Mouse (Mus musculus) stomach, embryonic 15.5 days (tissue): ENCODE measurements around the gene Sept9. TPM values are rescaled to one million over a fixed set of nuclear protein-coding genes. Genes with fewer than 3 reads are reported as not detected.
A peak's percentile ranks its signal among the peaks of the same experiment; 100 is the strongest.

ENCODE experiments used
- ATAC-seq: fragments of 200-750 bp; cut with Nextera tagmentation; 2 replicates; pipeline ENCODE4 v1.8.0; 2017; ENCODE audit warnings: low read depth, moderate number of reproducible peaks, moderate TSS enrichment; ENCODE audit not compliant: insufficient read depth, low FRiP score
- H3K27ac ChIP-seq: fragments of 300-500 bp; sonication (generic); 2 replicates; pipeline ENCODE4 v1.5.1; 2015; ENCODE audit warnings: mild to moderate bottlenecking, inconsistent platforms
- H3K27me3 ChIP-seq: fragments of 300-500 bp; sonication (generic); replicated peaks from 2 replicates; pipeline ENCODE4 v1.6.1; 2015; ENCODE audit warnings: inconsistent platforms
- H3K36me3 ChIP-seq: fragments of 300-500 bp; sonication (generic); 2 replicates; pipeline ENCODE4 v1.6.1; 2015; ENCODE audit warnings: inconsistent platforms
- H3K4me1 ChIP-seq: fragments of 300-500 bp; sonication (generic); 2 replicates; pipeline ENCODE4 v1.6.1; 2015; ENCODE audit warnings: inconsistent platforms
- H3K4me2 ChIP-seq: fragments of 300-500 bp; sonication (generic); 2 replicates; pipeline ENCODE4 v1.6.1; 2015; ENCODE audit warnings: mild to moderate bottlenecking, inconsistent platforms
- H3K4me3 ChIP-seq: fragments of 300-500 bp; sonication (generic); replicated peaks from 2 replicates; pipeline ENCODE4 v1.5.1; 2015; ENCODE audit warnings: inconsistent platforms
- H3K9ac ChIP-seq: fragments of 300-500 bp; sonication (generic); 2 replicates; pipeline ENCODE4 v1.6.1; 2015; ENCODE audit warnings: inconsistent platforms
- H3K9me3 ChIP-seq: fragments of 300-500 bp; sonication (generic); 2 replicates; pipeline ENCODE4 v1.6.1; 2016; ENCODE audit warnings: inconsistent platforms
- WGBS: fragments of 180-500 bp; shearing (Covaris S2); methylation state at CpG from one replicate; pipeline ENCODE4 v1.1.7; 2015; 5-methylcytosine and 5-hydroxymethylcytosine counted together
- polyA plus RNA-seq: library from polyadenylated mRNA; unstranded; fragments of >200 nt; fragmentation: Nextera tagmentation; extraction: Ambion mirVana; gene quantifications from 2 replicates; pipeline ENCODE4 v1.2.1, GENCODE M21; 2015

The Sept9 gene
- polyA plus RNA-seq, 1 experiment from 2014 or later, result 107 TPM

- no peak overlapping the region for H3K9ac ChIP-seq
- no peaks in the 10 kb centered on the region for H3K9me3 ChIP-seq
- WGBS, result 44% methylated on average over 6 of the region's 6 CpGs
- H3K4me2 ChIP-seq, result no peak overlapping the region
- H3K36me3 ChIP-seq, result no peaks in the 10 kb centered on the region
- H3K4me3 ChIP-seq, result no peak overlapping the region
- peak overlapping the region; percentile 54 for H3K27ac ChIP-seq
- peaks cover 77% of the 10 kb centered on the region for H3K4me1 ChIP-seq
- no peaks in the 10 kb centered on the region for H3K27me3 ChIP-seq
- ATAC-seq, result no peak
These were observed 76.5 kb downstream of the Sept9 start for GRCm38 (mm10) chr11:117275999-117276398.

- no peak overlapping the region for H3K9ac ChIP-seq
- peaks cover 81% of the 10 kb centered on the region for H3K4me1 ChIP-seq
- H3K4me3 ChIP-seq, result no peak overlapping the region
- no peaks in the 10 kb centered on the region for H3K27me3 ChIP-seq
- H3K9me3 ChIP-seq, result no peaks in the 10 kb centered on the region
- ATAC-seq, result no peak
- H3K36me3 ChIP-seq, result no peaks in the 10 kb centered on the region
- WGBS, result 71% methylated on average over 8 of the region's 8 CpGs
- no peak overlapping the region for H3K4me2 ChIP-seq
- H3K27ac ChIP-seq, result no peak overlapping the region
These were observed 77.5 kb downstream of the Sept9 start for GRCm38 (mm10) chr11:117276946-117277345.

- Histone ChIP-seq H3K9ac (no peak overlapping the region), H3K4me3 (no peak overlapping the region), H3K4me1 (peaks cover 81% of the 10 kb centered on the region), H3K27me3 (no peaks in the 10 kb centered on the region), H3K4me2 (no peak overlapping the region), H3K27ac (peak overlapping the region; percentile 31; the same call in 1 of the 2 replicates), H3K9me3 (no peaks in the 10 kb centered on the region), H3K36me3 (no peaks in the 10 kb centered on the region)
- 40% methylated on average over 1 of the region's 1 CpGs for WGBS
- no peak for ATAC-seq
These were observed 78.7 kb downstream of the Sept9 start for GRCm38 (mm10) chr11:117278113-117278512.

- no peak overlapping the region for H3K9ac ChIP-seq
- peak overlapping the region; percentile 31 for H3K27ac ChIP-seq
- H3K4me3 ChIP-seq, result no peak overlapping the region
- no peak for ATAC-seq
- peaks cover 80% of the 10 kb centered on the region for H3K4me1 ChIP-seq
- no peaks in the 10 kb centered on the region for H3K9me3 ChIP-seq
- 48% methylated on average over 13 of the region's 13 CpGs for WGBS
- H3K4me2 ChIP-seq, result no peak overlapping the region
- H3K27me3 ChIP-seq, result no peaks in the 10 kb centered on the region
- H3K36me3 ChIP-seq, result no peaks in the 10 kb centered on the region
These were observed 79.1 kb downstream of the Sept9 start for GRCm38 (mm10) chr11:117278514-117278913.

GRCm38 (mm10) chr11:117279993-117280392 lies 80.5 kb downstream of the Sept9 start:
- no peak overlapping the region for H3K4me2 ChIP-seq
- no peak overlapping the region for H3K27ac ChIP-seq
- WGBS, result 54% methylated on average over 4 of the region's 4 CpGs
- no peak for ATAC-seq
- H3K36me3 ChIP-seq, result no peaks in the 10 kb centered on the region
- no peaks in the 10 kb centered on the region for H3K27me3 ChIP-seq
- peaks cover 82% of the 10 kb centered on the region for H3K4me1 ChIP-seq
- no peak overlapping the region for H3K9ac ChIP-seq
- no peaks in the 10 kb centered on the region for H3K9me3 ChIP-seq
- no peak overlapping the region for H3K4me3 ChIP-seq

- H3K27me3 ChIP-seq, result no peaks in the 10 kb centered on the region
- no peaks in the 10 kb centered on the region for H3K9me3 ChIP-seq
- H3K4me1 ChIP-seq, result peaks cover 64% of the 10 kb centered on the region
- no peaks in the 10 kb centered on the region for H3K36me3 ChIP-seq
- no peak for ATAC-seq
- 63% methylated on average over 11 of the region's 11 CpGs for WGBS
- H3K4me2 ChIP-seq, result no peak overlapping the region
- no peak overlapping the region for H3K9ac ChIP-seq
- no peak overlapping the region; the same call in 1 of the 2 replicates for H3K27ac ChIP-seq
- no peak overlapping the region for H3K4me3 ChIP-seq
These were observed 83.8 kb downstream of the Sept9 start for GRCm38 (mm10) chr11:117283048-117283888.

GRCm38 (mm10) chr11:117283889-117284450 lies 84.5 kb downstream of the Sept9 start:
- H3K9me3 ChIP-seq, result no peaks in the 10 kb centered on the region
- H3K9ac ChIP-seq, result no peak overlapping the region
- H3K4me1 ChIP-seq, result peaks cover 58% of the 10 kb centered on the region
- WGBS, result 51% methylated on average over 6 of the region's 6 CpGs
- H3K4me2 ChIP-seq, result no peak overlapping the region
- no peaks in the 10 kb centered on the region for H3K27me3 ChIP-seq
- 0 out of 2 replicates have a peak overlapping the region, but pooled peaks have one; percentile 7 for H3K27ac ChIP-seq
- no peaks in the 10 kb centered on the region for H3K36me3 ChIP-seq
- H3K4me3 ChIP-seq, result no peak overlapping the region
- no peak for ATAC-seq

GRCm38 (mm10) chr11:117284721-117285605 lies 85.5 kb downstream of the Sept9 start:
- peak; percentile 19; the same call in 1 of the 2 replicates for ATAC-seq
- WGBS, result 46% methylated on average over 19 of the region's 19 CpGs
- Histone ChIP-seq H3K4me3 (no peak overlapping the region), H3K27me3 (no peaks in the 10 kb centered on the region), H3K4me2 (no peak overlapping the region), H3K27ac (peak overlapping the region; percentile 60), H3K4me1 (peaks cover 50% of the 10 kb centered on the region), H3K36me3 (no peaks in the 10 kb centered on the region), H3K9ac (no peak overlapping the region), H3K9me3 (no peaks in the 10 kb centered on the region)

GRCm38 (mm10) chr11:117285606-117285931 lies 86.1 kb downstream of the Sept9 start:
- Histone ChIP-seq H3K9me3 (no peaks in the 10 kb centered on the region), H3K27ac (peak overlapping the region; percentile 60), H3K4me2 (no peak overlapping the region), H3K36me3 (peaks cover 5% of the 10 kb centered on the region), H3K27me3 (no peaks in the 10 kb centered on the region), H3K4me3 (no peak overlapping the region), H3K9ac (no peak overlapping the region), H3K4me1 (peaks cover 44% of the 10 kb centered on the region)
- no peak for ATAC-seq
- 61% methylated on average over 10 of the region's 10 CpGs for WGBS

- H3K4me1 ChIP-seq, result peaks cover 32% of the 10 kb centered on the region
- no peak overlapping the region for H3K27ac ChIP-seq
- no peaks in the 10 kb centered on the region for H3K9me3 ChIP-seq
- H3K9ac ChIP-seq, result no peak overlapping the region
- peak; percentile 37; the same call in 1 of the 2 replicates for ATAC-seq
- no peak overlapping the region for H3K4me3 ChIP-seq
- peaks cover 11% of the 10 kb centered on the region for H3K36me3 ChIP-seq
- H3K27me3 ChIP-seq, result no peaks in the 10 kb centered on the region
- no peak overlapping the region for H3K4me2 ChIP-seq
- 65% methylated on average over 3 of the region's 3 CpGs for WGBS
These were observed 88.3 kb downstream of the Sept9 start for GRCm38 (mm10) chr11:117287792-117288191.

GRCm38 (mm10) chr11:117288765-117289164 lies 89.3 kb downstream of the Sept9 start:
- no peaks in the 10 kb centered on the region for H3K27me3 ChIP-seq
- no peak overlapping the region for H3K4me3 ChIP-seq
- H3K36me3 ChIP-seq, result peaks cover 11% of the 10 kb centered on the region
- H3K9ac ChIP-seq, result no peak overlapping the region
- no peak overlapping the region for H3K27ac ChIP-seq
- ATAC-seq, result no peak
- H3K4me2 ChIP-seq, result no peak overlapping the region
- WGBS, result 81% methylated on average over 8 of the region's 8 CpGs
- H3K4me1 ChIP-seq, result peaks cover 24% of the 10 kb centered on the region
- no peaks in the 10 kb centered on the region for H3K9me3 ChIP-seq
